Mouse (Mus musculus) erythroblast, adult 5-6 weeks (primary cell): ENCODE data around the gene Lrrc38. TPM values are rescaled to one million over a fixed set of nuclear protein-coding genes. Genes with fewer than 3 reads are reported as not detected.

Experiments used
- ATAC-seq: replicated peaks from 2 replicates; pipeline ENCODE4 v1.8.0; 2016; ENCODE audit warnings: moderate number of reproducible peaks, mild to moderate bottlenecking, moderate TSS enrichment, inconsistent platforms; ENCODE audit not compliant: poor library complexity, low FRiP score, severe bottlenecking
- total RNA-seq, 2 experiments: library from RNA; stranded (forward) in 1 of 2; stranded (reverse) in 1 of 2; fragments of 150-400 nt in 1 of 2; fragments of 200-764, 138-1000 nt in 1 of 2; gene quantifications; 2 replicates each; pipeline versions ENCODE4 v1.2.3 to v1.2.4; 2015 to 2017; ENCODE audit warnings: low replicate concordance in 2 of 2

The Lrrc38 gene
- total RNA-seq, 2 experiments from 2014 or later, result not detected

DNA sequence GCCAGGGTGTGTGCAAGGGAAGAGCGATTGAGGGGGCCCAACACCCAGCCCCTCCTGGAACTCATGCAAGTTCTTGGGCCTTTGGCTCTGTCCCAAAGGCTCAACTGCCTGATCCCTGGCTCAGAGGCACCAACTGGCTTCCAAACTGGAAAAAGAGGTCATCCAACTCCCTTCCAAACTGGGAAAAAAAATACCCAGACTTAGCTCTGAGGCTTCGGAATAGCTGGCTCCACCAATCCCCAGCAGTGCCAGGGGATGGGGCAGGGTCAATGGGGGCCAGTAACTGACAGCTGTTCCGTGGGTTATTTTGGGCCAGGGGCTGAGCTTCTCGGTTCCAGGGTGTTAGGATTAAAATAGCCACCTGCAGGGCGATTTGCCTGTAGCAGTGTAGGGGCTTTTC is 879 bp upstream of the Lrrc38 start:
- ATAC-seq, result no peak

DNA sequence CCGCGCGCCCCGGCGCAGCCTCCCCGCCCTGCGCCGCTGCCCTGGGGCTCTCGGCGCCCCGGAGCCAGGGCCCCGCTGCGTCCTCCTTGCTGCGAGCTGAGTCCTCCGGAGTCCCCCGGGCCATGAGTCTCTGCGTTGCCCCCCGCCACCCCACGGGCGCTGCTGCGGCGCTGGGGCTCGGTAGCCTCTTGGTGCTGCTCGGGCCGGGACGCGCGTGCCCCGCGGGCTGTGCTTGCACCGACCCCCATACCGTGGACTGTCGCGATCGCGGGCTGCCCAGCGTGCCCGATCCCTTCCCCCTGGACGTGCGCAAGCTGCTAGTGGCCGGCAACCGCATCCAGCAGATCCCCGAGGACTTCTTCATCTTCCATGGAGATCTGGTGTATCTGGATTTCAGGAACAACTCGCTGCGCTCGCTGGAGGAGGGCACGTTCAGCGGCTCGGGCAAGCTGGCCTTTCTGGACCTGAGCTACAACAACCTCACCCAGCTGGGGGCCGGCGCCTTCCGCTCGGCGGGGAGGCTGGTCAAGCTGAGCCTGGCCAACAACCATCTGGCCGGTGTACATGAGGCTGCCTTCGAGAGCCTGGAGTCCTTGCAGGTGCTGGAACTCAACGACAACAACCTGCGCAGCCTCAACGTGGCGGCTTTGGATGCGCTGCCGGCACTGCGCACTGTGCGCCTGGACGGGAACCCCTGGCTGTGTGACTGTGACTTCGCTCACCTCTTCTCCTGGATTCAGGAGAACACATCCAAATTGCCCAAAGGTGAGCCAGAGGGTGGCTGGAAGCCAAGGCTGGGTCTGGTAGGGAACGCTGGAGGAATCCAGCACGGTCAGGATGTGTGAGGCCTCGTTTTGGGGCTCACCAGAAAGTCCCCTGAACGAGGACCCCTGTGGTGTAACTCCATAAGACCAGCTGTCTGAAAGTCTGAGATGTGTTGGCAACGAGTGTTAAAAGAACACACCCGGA is 774 bp downstream of the Lrrc38 start:
- no peak for ATAC-seq

DNA sequence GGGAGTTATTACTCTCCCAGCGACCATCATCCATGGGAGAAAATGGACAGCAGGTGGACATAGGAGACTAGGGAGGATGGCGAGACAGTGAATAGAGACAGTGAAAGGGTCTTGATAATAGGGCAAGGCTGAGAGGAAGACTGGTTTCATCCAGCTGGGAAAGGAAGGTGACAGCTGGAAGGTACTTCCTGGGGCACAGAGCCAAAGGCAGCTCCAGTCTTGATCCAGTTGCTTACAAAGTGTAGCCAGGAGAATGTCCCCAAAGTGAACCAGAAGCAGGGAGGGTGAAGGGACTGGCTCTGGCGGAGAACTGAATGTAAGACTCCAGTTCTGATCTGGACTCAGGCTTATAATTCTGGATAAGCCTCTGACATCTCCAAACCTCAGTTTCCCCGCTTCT is 2.7 kb downstream of the Lrrc38 start:
- ATAC-seq, result no peak

DNA sequence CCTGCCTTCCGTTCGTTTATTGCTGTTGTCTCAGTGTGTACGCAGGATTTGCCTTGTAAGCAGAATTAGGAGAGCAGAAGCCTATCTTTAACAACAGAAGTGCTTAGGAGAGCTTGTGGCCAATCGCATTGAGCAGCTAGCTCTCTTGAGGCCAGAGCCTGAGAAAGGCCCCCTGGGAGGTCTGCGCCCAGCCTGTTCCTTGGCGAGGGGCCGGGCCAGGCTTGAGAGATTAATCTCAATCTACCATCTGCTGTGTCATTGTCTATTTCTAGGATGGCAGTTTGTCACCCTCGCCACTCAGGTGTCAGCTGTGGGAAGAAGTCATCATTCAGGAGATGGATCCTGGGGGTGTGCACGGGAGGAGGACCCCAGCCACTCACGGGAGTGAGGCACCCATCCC is 12.0 kb downstream of the Lrrc38 start:
- ATAC-seq, result no peak

DNA sequence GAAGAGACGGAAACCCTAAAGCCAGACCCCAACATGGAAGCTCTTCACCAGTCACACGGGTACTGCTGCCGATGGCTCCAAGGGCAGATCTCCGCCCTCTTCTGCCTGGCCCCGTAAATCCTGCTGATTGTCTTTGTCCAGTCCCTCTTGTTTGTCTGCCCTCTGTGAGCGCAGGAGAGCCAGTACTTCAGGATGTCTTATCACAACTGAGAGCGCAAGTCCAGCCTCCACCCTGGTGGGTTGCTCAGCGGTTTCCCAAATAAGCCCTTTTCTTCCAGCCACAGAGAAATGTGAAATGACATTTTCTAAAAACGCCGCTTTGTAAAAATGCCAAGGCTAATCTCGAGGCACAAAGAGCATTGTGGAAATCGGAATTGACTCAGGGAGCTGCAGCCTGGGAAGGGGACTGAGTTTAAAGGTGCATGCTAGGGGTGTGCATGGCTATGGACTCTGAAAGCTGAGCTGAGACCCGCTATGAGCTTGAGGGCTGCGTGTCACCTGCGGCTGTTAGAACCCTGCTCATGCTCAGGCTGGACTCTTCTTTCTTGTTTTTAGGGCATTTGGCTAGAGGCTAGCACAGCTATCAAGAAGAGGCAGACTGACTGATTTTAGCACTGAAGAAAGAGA is 17.0 kb downstream of the Lrrc38 start:
- no peak for ATAC-seq

DNA sequence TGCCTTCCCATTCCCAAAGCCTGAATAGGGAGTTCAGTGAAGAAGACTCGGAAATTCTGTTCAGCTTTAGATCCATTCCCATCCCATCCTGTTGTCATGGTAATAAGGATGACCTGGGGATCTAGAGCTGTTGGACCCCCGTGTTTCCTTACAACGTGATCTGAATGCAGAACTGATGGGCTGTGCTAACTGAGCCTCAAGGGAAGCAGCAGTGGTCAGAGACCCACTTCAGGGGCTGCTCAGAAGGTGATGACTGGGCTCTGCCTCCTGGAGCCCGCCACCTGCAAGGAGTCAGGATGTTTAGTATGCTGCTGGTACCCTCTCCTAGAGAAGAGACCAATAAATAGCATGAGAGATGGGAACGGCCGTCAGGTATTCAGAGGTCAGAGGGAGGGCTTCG is 29.9 kb downstream of the Lrrc38 start:
- no peak for ATAC-seq

DNA sequence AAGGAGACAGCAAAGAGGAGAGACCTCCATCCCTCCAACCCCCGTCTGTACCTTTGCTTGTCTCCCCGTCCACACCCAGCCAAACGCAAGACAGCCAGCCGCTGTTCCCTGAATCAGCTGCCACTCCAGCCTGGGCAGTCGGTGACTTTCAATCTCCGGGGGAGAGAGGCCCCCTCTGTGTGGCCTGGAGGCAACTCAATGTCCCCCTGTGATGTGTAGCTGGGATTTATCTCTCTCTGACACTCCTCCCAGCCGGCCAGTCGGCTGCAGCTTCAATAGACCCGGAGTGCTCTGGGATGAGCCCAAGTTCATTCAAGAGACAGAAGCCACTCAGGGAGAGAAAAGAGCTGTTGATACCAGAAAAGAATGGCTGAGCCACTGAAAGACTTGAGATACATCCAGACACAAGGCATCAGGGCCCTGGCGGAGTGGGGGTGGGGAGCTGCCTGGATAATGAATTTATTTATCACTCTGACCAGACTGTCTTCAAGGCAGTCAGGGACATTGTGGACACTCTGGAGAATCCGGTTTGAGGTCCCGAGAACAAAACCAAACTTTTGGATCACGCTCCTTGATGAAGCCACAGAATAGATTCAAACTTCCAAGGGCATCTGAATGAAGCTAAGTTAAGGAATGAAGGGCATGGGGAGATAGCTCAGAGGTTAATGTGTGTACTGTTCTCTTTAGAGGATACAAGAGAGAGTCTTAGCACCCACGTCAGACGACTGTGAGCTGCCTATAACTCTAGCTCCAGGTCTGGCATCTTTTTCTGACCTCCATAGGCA is 30.6 kb downstream of the Lrrc38 start:
- ATAC-seq, result no peak

DNA sequence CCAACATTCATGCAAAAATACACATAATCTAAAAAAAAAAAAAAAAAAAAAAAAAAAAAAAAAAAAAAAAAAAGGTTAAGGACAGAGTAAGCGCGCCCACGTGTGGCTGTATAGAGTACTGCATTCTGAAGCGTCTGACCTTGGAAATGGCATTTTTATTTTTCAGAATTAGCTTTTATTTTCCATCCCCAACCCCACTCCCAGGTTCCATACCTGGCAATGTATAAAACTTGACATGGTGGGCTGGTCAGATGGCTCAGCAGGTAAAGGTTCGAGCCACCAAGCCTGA is 31.1 kb downstream of the Lrrc38 start:
- ATAC-seq, result no peak

DNA sequence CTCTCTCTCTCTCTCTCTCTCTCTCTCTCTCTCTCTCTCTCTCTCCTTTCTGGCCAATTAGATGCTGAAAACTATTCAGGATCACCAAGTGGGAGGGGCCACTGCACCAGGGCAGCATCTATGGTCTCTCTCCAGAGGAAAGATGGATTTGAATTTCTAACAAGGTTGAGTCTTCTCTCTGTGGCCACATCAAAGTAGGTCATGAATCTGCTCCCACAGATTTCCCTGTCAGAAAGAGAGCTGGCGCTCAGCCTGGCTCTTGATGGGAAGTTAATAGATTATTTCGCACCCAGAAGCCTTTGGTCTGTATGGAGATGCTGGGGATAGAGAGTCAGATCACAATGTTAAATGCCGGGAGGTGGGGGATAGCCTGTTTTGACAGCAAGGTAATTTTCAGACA is 32.6 kb downstream of the Lrrc38 start:
- no peak for ATAC-seq

DNA sequence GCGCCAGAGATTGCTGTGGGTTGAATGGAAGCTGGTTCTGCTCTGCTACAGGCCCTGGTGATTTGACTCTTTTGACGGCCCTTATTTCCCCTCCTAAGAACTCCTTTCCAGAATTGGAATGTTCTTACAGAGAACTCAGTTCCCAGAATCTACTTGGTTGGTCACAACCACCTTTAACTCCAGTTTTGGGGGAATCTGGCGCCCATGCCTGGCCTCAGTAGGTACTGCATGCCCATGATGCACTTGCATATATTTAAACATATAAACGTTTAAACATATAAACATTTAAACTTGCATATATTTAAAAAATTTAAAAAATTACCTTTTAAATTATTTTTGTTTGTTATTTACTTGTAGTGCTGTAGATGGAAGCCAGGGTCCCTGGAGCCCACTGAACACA is 34.1 kb downstream of the Lrrc38 start:
- ATAC-seq, result no peak

DNA sequence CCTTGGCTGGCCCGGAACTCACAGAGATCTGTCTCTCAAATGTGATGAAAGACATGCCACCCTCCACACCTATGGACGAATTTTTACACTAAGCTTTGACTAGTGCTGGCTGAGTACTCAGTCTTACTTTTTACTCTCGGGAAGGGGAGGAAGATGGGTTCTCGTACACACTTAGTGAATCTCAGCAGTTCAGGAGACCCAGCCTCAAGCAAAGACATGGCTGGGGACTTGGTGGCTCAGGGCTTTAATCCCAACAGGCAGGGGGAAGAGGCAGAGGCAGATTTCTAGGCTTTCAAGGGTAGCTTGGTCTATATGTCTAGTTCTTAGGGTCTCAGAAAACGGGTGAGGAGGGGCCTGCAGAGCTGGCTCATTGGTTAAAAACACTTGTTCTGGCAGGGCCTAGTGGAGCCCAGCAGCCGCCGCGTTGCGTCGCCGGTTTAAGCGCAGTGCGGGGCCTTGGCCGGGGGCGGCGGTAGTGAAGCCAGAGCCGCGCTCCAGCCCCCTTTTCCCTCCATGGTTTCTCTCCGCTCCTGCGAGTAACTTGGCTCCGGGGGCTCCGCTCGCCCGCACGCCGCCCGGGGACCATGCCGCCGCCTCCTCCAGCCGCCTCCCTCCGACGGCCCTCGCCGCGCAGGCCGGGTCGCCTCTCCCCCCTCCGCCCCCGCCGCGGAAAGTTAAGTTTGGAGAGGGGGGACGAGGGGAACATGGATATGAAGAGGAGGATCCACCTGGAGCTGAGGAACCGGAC is 39.6 kb downstream of the Lrrc38 start:
- no peak; the same call in 1 of the 2 replicates for ATAC-seq

DNA sequence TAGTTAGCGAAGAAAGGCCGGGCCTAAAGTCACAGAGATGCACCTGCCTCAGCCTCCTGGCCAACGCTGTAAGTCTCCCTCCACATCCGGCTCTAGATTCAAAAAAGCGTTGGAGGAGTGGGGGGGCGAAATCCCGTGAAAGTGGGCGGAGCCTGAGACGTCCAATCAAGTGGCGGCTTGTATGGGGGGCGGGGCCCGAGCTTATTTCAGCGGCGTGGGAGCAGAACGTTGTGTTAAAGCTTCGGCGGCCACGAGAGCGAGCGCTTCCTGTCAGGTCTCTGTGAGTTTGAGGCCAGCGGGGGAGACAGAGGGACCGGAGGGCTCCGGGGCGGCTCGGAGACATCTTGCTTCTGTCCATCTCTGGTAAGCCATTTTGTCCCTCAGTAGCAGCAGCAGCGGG is 44.6 kb downstream of the Lrrc38 start, which contains the start of gene Pramel1:
Gene Pramel1 (plus strand): TSS at position 248 of the 400 bp plus-strand sequence.
- ATAC-seq, result no peak

DNA sequence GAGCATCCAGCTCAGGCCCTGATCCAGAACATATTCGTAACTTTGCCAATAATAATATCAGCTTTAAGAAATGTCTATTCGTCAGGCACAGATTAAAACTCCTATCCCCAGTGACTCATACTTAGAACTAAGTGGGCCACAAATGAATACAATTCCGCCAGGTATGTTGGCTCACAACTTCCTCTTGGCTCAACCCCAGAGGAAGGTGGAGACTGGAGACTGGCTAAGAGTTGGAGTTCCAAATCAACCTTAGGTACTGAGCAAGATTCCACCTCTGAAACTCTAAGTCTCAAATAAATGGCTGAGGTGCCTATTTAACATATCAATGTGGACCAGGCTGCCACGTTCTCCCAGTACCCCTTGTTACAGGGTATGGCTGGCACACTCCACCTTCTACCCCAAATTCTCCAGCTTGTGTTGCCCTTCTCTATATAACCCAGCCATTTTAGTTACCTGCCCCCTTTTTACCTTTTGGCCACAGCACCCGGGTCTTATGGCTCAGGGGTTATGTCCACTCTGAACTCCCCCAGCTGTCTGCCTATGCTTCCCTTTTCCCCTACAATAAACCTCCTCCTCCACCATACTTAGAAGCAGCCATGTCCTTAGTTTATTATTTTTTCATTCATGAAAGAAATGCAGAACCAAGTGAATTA is 62.1 kb downstream of the Lrrc38 start:
- ATAC-seq, result no peak

DNA sequence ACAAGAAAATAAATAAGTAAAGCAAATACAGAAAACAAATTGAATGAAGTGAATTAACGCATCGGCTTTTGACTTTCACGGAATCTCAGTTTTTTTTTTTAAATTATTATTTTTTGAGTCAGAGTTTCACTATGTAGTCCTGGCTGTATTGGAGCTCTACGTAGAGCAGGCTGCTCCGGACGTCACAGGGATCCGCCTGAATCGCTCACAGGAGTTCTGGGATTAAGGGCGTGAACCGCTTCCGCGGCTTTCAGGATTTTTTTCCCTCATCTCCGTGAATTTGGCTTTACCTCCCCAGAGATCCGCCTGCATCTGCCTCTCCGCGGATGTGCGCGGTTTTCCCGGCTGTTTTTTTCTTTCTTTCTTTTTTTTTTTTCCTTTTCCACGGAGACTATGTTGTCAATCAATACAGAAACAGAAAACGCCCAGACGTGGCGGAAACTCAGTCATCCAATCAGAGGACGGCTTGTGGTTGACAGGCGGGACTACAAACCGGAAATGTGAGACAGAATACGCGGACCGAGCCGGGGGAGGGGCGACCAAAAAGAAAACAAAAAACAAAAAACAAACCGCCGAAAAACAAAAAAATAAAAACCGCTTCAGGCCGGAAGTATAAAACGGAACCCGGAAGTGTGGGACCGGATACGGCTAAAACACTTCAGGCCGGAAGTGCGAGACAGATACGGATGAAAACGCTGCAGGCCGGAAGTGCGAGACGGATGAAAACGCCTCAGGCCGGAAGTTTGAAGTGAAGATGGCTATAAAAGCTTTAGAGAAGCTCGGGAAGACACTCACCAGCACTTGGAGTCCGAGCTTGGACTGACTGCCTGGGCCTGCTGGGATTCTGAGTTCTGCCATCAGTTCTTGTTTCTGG is 62.9 kb downstream of the Lrrc38 start, which contains the start of gene Pramef8:
Gene Pramef8 (plus strand): TSS at position 208 of the 874 bp plus-strand sequence.
- ATAC-seq, result peak; percentile 100

DNA sequence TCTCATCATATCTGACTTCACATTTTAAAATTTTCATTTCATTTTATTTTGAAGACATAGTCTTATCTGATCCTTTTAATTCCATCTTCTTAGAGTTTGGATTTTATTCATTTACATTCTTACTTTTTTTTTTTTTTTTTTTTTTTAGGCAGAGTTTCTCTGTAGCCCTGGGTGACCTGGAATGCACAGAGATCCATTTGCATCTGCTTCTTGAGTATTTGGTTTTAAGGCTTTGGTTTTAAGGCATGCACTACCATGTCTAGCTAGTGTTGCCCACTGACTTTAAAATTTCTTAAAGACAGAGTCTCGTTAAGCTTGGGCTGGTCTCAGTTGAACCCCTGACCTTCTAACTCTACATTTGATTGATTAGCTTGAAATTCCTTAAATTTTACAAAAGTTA is 64.1 kb downstream of the Lrrc38 start:
- no peak for ATAC-seq

DNA sequence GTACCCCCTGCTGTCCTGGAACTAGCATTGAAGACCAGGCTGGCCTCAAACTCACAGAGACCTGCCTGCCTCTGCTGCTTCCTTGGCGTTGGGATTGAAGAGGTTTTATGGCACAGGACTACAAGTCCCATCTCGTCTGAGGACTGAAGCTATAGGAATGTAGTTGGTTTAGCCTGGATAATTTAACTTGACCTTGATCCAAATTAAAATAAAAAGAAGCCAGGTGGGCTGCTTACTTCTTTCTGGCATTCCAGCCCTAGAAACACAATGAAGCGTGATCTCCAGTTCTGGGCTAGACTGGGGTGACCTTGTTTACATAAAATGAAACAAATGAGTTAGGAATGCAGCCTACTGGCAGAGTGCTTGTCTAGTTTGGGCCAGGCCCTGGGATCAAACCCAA is 64.6 kb downstream of the Lrrc38 start:
- no peak for ATAC-seq
